In the genomic region with DNA sequence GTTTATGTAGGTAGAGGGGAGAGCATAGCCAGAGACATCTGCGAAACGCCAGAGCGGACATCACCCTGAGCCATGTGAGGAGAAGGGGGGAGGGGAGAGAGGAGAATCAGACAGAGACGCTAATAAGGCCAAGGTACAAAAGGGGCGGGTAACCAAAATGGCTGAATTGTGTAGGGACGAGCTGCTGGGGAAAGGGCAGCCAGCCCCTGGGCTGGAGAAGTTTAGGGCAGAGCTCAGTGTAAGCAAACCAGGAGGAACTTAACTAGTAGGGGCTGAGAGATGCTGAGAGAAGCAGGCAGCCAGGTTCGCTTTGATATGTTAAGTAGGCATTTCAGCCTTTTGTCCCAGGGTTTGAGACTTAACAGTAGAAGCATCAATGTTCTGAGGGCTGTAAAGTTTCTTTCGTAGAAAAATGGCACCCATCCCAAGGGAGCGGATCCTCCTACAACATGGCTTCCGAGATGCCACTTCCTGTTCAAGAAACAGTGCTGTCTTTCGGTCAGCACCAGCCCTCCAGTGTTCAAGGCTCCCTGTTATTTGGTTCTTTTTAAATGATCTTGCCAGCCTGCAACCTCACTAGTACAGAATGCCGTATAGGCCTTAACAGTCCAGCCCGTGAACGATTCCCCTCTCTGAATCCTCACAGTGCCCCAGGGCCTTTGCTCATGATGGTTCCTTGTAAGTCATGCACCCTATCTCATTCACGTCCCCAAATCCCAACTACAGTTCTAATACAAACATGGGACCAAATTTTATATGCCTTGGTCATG, we compare ENCODE assay signal across 13 mouse cellular contexts. TPM values are rescaled to one million over a fixed set of nuclear protein-coding genes. Genes with fewer than 3 reads are reported as not detected.
DNase-seq lines count a peak whose midpoint lies in the region; ATAC-seq and TF ChIP-seq lines count a peak whose summit lies in the region.
"Had no signal": no experiment of that assay in that cellular context is flagged by ENCODE, and none has a peak within 500 bp of the region (broad histone marks: within the 10 kb centered on the region; RNA-seq: fewer than 3 reads in every experiment).

No protein-coding gene starts in this region.

- H3K4me2 ChIP-seq in midbrain, embryonic 14.5 days (ENCODE audit: low read length), result no peak overlapping the region
- H3K4me2 ChIP-seq: heart, embryonic 15.5 days; liver, embryonic 11.5 days had no signal

- ATAC-seq in midbrain, embryonic 14.5 days (ENCODE audit: low FRiP score, low TSS enrichment), result no peak

- no peak for TF ChIP-seq EP300 in ES-Bruce4 (IDR thresholded peaks at IDR 0.05; ENCODE audit: insufficient read depth, low read depth, low read length)

- TF ChIP-seq CTCF in ES-Bruce4 (IDR thresholded peaks at IDR 0.05; ENCODE audit: low read depth, low read length), result no peak

- H3K4me1 ChIP-seq in ES-Bruce4 (ENCODE audit: control insufficient read depth, insufficient read depth, low read length), result peaks cover 1% of the 10 kb centered on the region
- no peaks in the 10 kb centered on the region for H3K4me1 ChIP-seq in midbrain, embryonic 14.5 days (ENCODE audit: control insufficient read depth, insufficient read depth, low read length)

- H3K36me3 ChIP-seq in ES-Bruce4 (ENCODE audit: control insufficient read depth, insufficient read depth, low read length, poor library complexity, severe bottlenecking), result no peaks in the 10 kb centered on the region
- H3K36me3 ChIP-seq in midbrain, embryonic 14.5 days (ENCODE audit: control insufficient read depth, insufficient read depth, low read length), result no peaks in the 10 kb centered on the region
- H3K36me3 ChIP-seq: heart, embryonic 15.5 days had no signal

- H3K9me3 ChIP-seq in ES-Bruce4 (replicated peaks; ENCODE audit: control insufficient read depth, insufficient read depth, low read length, poor library complexity, severe bottlenecking), result no peaks in the 10 kb centered on the region
- H3K9me3 ChIP-seq in midbrain, embryonic 14.5 days (ENCODE audit: control insufficient read depth, low read length), result no peaks in the 10 kb centered on the region
- H3K9me3 ChIP-seq: heart, embryonic 15.5 days had no signal

- peak overlapping the region; percentile 27 for H3K4me3 ChIP-seq in ES-Bruce4 (ENCODE audit: low read depth, low read length)
- no peak overlapping the region for H3K4me3 ChIP-seq in midbrain, embryonic 14.5 days (replicated peaks; ENCODE audit: low read depth, low read length)
- H3K4me3 ChIP-seq: heart, embryonic 15.5 days; myocyte had no signal

- peak; percentile 86 for DNase-seq in R1 (ENCODE audit: low read depth, low spot score)
- DNase-seq in kidney, adult 9 months, result peak; percentile 49
- DNase-seq in midbrain, embryonic 14.5 days, result peak; percentile 24
- no peak for DNase-seq in ovary, postnatal 36 days (ENCODE audit: low spot score)
- DNase-seq in adrenal gland, adult 18-20 months (ENCODE audit: low spot score in 2 of 2), result no peak
- DNase-seq in thymus, postnatal 4 days, result no peak
- DNase-seq: cerebellum, adult 8-10 months; lung, postnatal 36 days; thymus, postnatal 14 days had no signal

- TF ChIP-seq POLR2A in ES-Bruce4 (IDR thresholded peaks at IDR 0.05; ENCODE audit: insufficient read depth, low read length), result no peak

- 60% methylated on average over 15 of the region's 15 CpGs for WGBS in midbrain, embryonic 14.5 days

- no peak overlapping the region for H3K9ac ChIP-seq in ES-Bruce4 (ENCODE audit: low read depth, poor library complexity, severe bottlenecking)
- H3K9ac ChIP-seq in midbrain, embryonic 14.5 days (replicated peaks; ENCODE audit: low read length), result no peak overlapping the region
- H3K9ac ChIP-seq: heart, embryonic 15.5 days had no signal

- no peaks in the 10 kb centered on the region for H3K27me3 ChIP-seq in ES-Bruce4 (ENCODE audit: control insufficient read depth, insufficient read depth, low read length, poor library complexity, severe bottlenecking)
- H3K27me3 ChIP-seq in midbrain, embryonic 14.5 days (ENCODE audit: control insufficient read depth, insufficient read depth, low read length), result no peaks in the 10 kb centered on the region
- H3K27me3 ChIP-seq: heart, embryonic 15.5 days had no signal

- H3K27ac ChIP-seq in ES-Bruce4 (ENCODE audit: insufficient read depth, low read length), result peak overlapping the region; percentile 76
- H3K27ac ChIP-seq in midbrain, embryonic 14.5 days (replicated peaks; ENCODE audit: low read depth, low read length), result no peak overlapping the region
- H3K27ac ChIP-seq: heart, embryonic 15.5 days had no signal

RNA-seq across cellular contexts. Expression of gene Mboat1, which starts 55.4 kb away (rescaled TPM):
- polyA plus RNA-seq in ES-Bruce4 (2011; ENCODE audit: insufficient read depth, insufficient read length, low read depth, missing spikeins), result 5.0 and 6.2 TPM in 2 replicates
- 1.9 TPM in 2 replicates for polyA plus RNA-seq in midbrain, embryonic 14.5 days (2014; fragmentation: Nextera tagmentation; extraction: Ambion mirVana)
- total RNA-seq in adrenal gland, adult 18-20 months (2021), result 1 to 10 TPM; 2.4 to 2.9 TPM

Comparison
In these comparisons a context has a peak if more than half of its experiments do, and no peak if none do; other contexts are left out.
1. DNase-seq: peak in R1 (single experiment), kidney, adult 9 months (single experiment) and midbrain, embryonic 14.5 days (single experiment); none in ovary, postnatal 36 days (single experiment), adrenal gland, adult 18-20 months (0 of 2) and thymus, postnatal 4 days (single experiment).